Mouse (Mus musculus) heart, embryonic 14.5 days (tissue): ENCODE measurements around the gene Anp32e. TPM values are rescaled to one million over a fixed set of nuclear protein-coding genes. Genes with fewer than 3 reads are reported as not detected.
A peak's percentile ranks its signal among the peaks of the same experiment; 100 is the strongest.
"Not testable (repeated sequence)": the region's sequence is repeated elsewhere in the genome, so short reads cannot be mapped to it uniquely, and the experiment has no call there.

Source experiments
- ATAC-seq: fragments of 200-750 bp; cut with Nextera tagmentation; 2 replicates; pipeline ENCODE4 v1.8.0; 2017; ENCODE audit warnings: low read depth, moderate TSS enrichment; ENCODE audit not compliant: insufficient number of reproducible peaks, insufficient read depth, low FRiP score
- H3K27ac ChIP-seq, 2 experiments: fragments of 200-500 bp in 1 of 2; fragments of 300-500 bp in 1 of 2; sonication (generic) in 1 of 2; replicated peaks in 1 of 2; 2 replicates each; pipeline ENCODE4 v1.5.1; 2012 to 2014; ENCODE audit warnings: low read depth in 2 of 2, low read length in 2 of 2, control low read depth in 1 of 2, mild to moderate bottlenecking in 1 of 2, mixed read lengths in 1 of 2; ENCODE audit not compliant: control insufficient read depth in 1 of 2, insufficient read depth in 1 of 2
- H3K27me3 ChIP-seq: fragments of 300-500 bp; sonication (generic); 2 replicates; pipeline ENCODE4 v1.6.1; 2014; ENCODE audit warnings: mild to moderate bottlenecking, low read length, control low read depth; ENCODE audit not compliant: control insufficient read depth, insufficient read depth
- H3K36me3 ChIP-seq: fragments of 300-500 bp; sonication (generic); 2 replicates; pipeline ENCODE4 v1.6.1; 2014; ENCODE audit warnings: mild to moderate bottlenecking, control low read depth, low read length, mixed read lengths; ENCODE audit not compliant: control insufficient read depth, insufficient read depth
- H3K4me1 ChIP-seq, 2 experiments: fragments of 200-500 bp in 1 of 2; fragments of 300-500 bp in 1 of 2; sonication (generic) in 1 of 2; 2 replicates each; pipeline ENCODE4 v1.6.1; 2012 to 2014; ENCODE audit warnings: low read length in 2 of 2, control low read depth in 1 of 2, mixed read lengths in 1 of 2; ENCODE audit not compliant: control insufficient read depth in 2 of 2, insufficient read depth in 2 of 2
- H3K4me2 ChIP-seq: fragments of 300-500 bp; sonication (generic); 2 replicates; pipeline ENCODE4 v1.6.1; 2014; ENCODE audit warnings: mild to moderate bottlenecking, low read length
- H3K4me3 ChIP-seq, 2 experiments: fragments of 200-500 bp in 1 of 2; fragments of 300-500 bp in 1 of 2; sonication (generic) in 1 of 2; 2 replicates each; pipeline ENCODE4 v1.5.1; 2012 to 2014; ENCODE audit warnings: low read length in 2 of 2, mild to moderate bottlenecking in 2 of 2, control low read depth in 1 of 2, low read depth in 1 of 2, moderate library complexity in 1 of 2; ENCODE audit not compliant: control insufficient read depth in 1 of 2, insufficient read depth in 1 of 2
- H3K9ac ChIP-seq: fragments of 300-500 bp; sonication (generic); 2 replicates; pipeline ENCODE4 v1.6.1; 2014; ENCODE audit warnings: mild to moderate bottlenecking, low read length
- H3K9me3 ChIP-seq: fragments of 300-500 bp; sonication (generic); 2 replicates; pipeline ENCODE4 v1.6.1; 2016; ENCODE audit warnings: low read length, control low read depth; ENCODE audit not compliant: control insufficient read depth
- WGBS: fragments of 180-500 bp; shearing (Covaris S2); extraction: QIAGEN DNeasy Blood & Tissue Kit; methylation state at CpG from one replicate; pipeline ENCODE4 v1.1.7; 2014; 5-methylcytosine and 5-hydroxymethylcytosine counted together
- polyA plus RNA-seq: library from polyadenylated mRNA; unstranded; fragments of >200 nt; fragmentation: Nextera tagmentation; extraction: Ambion mirVana; gene quantifications from 2 replicates; pipeline ENCODE4 v1.2.1, GENCODE M21; 2014

Gene Anp32e
- polyA plus RNA-seq, 1 experiment from 2014 or later: 58.3 TPM

- no peaks in the 10 kb centered on the region for H3K9me3 ChIP-seq
- H3K27ac ChIP-seq: no peak overlapping the region
- ATAC-seq: no peak
- no peaks in the 10 kb centered on the region for H3K36me3 ChIP-seq
- H3K27me3 ChIP-seq: no peaks in the 10 kb centered on the region
- peaks cover 14 to 15% of the 10 kb centered on the region in 2 experiments for H3K4me1 ChIP-seq
- H3K9ac ChIP-seq: no peak overlapping the region
- 37% methylated on average over 4 of the region's 4 CpGs for WGBS
- H3K4me3 ChIP-seq: no peak overlapping the region
- no peak overlapping the region for H3K4me2 ChIP-seq
Observed at GRCm38 (mm10) chr3:95963681-95964080, 34.6 kb downstream of the Anp32e start.

- H3K9ac ChIP-seq: peak overlapping the region; percentile 54
- WGBS: 8% methylated on average over 7 of the region's 7 CpGs
- ATAC-seq: no peak
- no peaks in the 10 kb centered on the region for H3K27me3 ChIP-seq
- no peak overlapping the region for H3K27ac ChIP-seq
- no peaks in the 10 kb centered on the region for H3K36me3 ChIP-seq
- H3K4me2 ChIP-seq: peak overlapping the region; percentile 56
- peaks cover 15 to 18% of the 10 kb centered on the region in 2 experiments for H3K4me1 ChIP-seq
- no peaks in the 10 kb centered on the region for H3K9me3 ChIP-seq
- peak overlapping the region in 1 of 2 experiments; percentile 14; a peak in 2 of 4 replicates for H3K4me3 ChIP-seq
Observed at GRCm38 (mm10) chr3:95965518-95966451, 36.7 kb downstream of the Anp32e start.

DNA sequence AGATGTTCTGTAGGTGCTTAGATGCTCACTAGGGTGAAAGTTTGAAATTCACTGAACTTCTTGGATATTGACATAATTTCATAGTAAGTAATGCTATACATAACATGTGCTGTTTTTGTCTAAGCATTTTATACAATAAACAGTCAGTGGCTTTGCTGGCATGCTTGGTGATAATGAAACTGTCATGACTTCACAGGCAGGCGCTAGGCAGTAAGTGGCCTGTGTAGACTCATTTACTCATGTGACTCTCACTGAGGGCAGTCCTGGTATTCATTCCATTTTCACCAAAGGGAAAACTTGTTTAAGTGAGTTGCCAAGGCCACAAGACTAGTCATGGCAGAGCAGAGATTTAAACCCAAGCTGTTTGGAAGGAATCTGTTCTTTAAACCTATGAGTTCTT is 40.2 kb downstream of the Anp32e start:
- no peaks in the 10 kb centered on the region for H3K36me3 ChIP-seq
- peaks cover 9 to 17% of the 10 kb centered on the region in 2 experiments; a peak in 3 of 4 replicates for H3K4me1 ChIP-seq
- H3K27ac ChIP-seq: peak overlapping the region in 1 of 2 experiments; percentile 21; a peak in 1 of 4 replicates
- no peak overlapping the region for H3K4me2 ChIP-seq
- no peaks in the 10 kb centered on the region for H3K27me3 ChIP-seq
- no peak for ATAC-seq
- no peak overlapping the region for H3K4me3 ChIP-seq
- H3K9me3 ChIP-seq: no peaks in the 10 kb centered on the region
- WGBS: 29% methylated on average over 1 of the region's 1 CpGs
- H3K9ac ChIP-seq: 0 out of 2 replicates have a peak overlapping the region, but pooled peaks have one; percentile 11

DNA sequence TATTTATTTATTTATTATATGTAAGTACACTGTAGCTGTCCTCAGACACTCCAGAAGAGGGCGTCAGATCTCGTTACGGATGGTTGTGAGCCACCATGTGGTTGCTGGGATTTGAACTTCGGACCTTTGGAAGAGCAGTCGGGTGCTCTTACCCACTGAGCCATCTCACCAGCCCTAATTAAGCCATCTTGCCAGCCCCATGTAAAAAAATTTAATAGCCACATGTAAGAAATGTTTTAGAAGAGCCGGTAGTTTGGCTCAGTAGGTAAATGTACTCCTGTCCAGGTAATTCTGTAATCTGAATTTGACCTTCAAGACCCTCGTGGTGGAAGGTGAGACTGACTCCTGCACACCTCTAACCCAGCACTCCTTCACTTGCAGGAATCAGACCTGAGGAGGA is 41.6 kb downstream of the Anp32e start:
- peaks cover 9 to 15% of the 10 kb centered on the region in 2 experiments; a peak in 3 of 4 replicates for H3K4me1 ChIP-seq
- not testable (repeated sequence) for H3K9ac ChIP-seq, H3K4me3 ChIP-seq, H3K9me3 ChIP-seq, H3K27me3 ChIP-seq, H3K4me2 ChIP-seq, H3K36me3 ChIP-seq, ATAC-seq, H3K27ac ChIP-seq
- 80% methylated on average over 4 of the region's 7 CpGs for WGBS

DNA sequence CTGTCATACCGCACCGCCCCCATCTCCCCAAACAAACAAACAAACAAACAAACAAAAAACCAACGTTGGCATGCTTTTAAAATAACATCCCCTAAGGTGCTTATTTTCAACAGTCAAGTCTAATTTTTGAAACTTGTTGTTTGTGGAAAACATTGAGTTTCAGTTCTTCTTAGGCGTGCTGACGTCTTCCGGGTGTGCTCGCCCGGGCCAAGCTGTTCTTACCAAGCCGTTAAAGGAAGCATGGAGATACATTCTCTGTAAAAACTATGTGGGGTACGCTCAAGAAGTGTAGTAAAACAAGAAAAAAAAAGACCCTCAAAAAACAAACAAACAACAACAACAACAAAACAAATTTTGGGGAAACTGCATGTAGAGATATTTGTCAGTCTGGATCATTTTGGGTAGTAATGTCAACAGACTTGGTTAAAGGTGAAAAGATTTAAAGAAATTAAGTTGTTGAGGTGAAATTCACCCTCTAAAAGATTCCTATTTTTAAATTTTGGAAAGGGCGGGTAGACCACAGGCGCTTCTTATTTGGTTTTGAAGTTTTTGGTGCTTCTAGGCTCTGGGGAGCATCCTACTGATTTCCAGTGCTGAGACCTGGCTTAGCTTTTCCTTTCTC is 43.3 kb downstream of the Anp32e start:
- H3K4me2 ChIP-seq: peak overlapping the region; percentile 61
- peak overlapping the region; percentile 25 to 37 for H3K4me3 ChIP-seq
- no peaks in the 10 kb centered on the region for H3K9me3 ChIP-seq
- H3K27ac ChIP-seq: no peak overlapping the region
- ATAC-seq: no peak
- no peaks in the 10 kb centered on the region for H3K27me3 ChIP-seq
- no peaks in the 10 kb centered on the region for H3K36me3 ChIP-seq
- WGBS: 78% methylated on average over 12 of the region's 12 CpGs
- peaks cover 9 to 16% of the 10 kb centered on the region in 2 experiments; a peak in 2 of 4 replicates for H3K4me1 ChIP-seq
- peak overlapping the region; percentile 66 for H3K9ac ChIP-seq

DNA sequence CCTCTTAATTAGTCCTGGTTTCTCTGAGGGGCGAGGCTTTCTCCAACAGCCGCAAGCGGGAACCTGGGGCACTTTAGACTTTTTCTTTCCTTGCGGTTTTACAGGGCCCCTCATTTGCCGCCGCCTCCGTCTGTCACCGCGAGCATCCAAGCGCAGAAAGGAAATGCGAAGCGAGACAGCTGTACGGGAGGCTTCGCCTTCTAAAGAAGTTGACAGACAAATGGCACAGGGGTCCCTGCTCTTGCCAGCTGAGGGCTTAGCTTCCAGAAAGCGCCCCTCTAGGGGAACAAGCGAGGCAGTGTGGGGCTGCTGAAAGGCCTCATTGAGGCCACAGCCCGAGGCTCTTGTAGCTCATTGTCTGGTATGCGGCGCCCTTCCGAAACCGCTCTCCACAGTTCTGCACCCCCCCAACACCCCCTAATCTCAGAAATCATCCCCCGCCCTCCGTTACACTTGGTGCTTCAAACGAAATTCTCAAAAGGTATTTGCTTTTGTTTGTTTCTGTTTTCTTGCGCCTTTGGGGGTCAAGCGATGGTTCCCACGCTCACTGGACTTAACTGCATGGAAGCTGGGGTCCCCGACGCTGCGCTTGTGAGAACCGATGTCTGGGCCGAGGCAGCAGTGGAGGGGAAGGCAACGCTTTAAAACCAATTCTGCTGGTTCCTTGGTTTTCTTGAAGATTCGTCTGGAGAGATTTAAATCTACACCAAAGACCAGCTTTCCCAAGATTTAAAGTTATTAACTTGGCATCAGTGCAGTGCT is 44.0 kb downstream of the Anp32e start:
- no peaks in the 10 kb centered on the region for H3K27me3 ChIP-seq
- H3K4me1 ChIP-seq: peaks cover 12 to 19% of the 10 kb centered on the region in 2 experiments; a peak in 2 of 4 replicates
- H3K27ac ChIP-seq: 0 out of 4 replicates have a peak overlapping the region, but pooled peaks of 1 of the 2 experiments have one; percentile 21
- H3K9ac ChIP-seq: peak overlapping the region; percentile 66
- peak overlapping the region; percentile 61 for H3K4me2 ChIP-seq
- H3K36me3 ChIP-seq: no peaks in the 10 kb centered on the region
- H3K4me3 ChIP-seq: peak overlapping the region; percentile 25 to 37
- H3K9me3 ChIP-seq: no peaks in the 10 kb centered on the region
- WGBS: 10% methylated on average over 34 of the region's 34 CpGs
- ATAC-seq: no peak

DNA sequence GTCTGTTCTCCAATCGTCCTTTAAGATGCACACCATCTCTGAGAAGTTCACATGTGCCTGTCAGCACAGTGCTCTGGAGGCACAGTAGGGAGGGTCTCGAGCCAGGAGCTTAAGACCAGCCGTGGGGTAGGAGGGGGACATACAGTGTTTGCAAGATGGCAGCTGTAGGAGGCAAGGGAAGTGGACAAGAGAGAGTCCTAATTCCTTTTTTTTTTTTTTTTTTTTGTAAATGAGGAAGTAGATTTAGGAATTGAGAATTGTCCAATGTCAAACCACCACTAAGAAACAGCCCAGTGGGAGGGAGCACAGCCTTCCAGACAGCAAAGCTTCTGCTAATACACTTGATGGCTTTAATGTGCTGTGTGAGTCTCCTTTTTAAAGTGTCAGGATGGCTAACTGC is 48.0 kb downstream of the Anp32e start:
- peak overlapping the region; percentile 38 to 62; a peak in 3 of 4 replicates for H3K27ac ChIP-seq
- no peaks in the 10 kb centered on the region for H3K9me3 ChIP-seq
- 66% methylated on average over 3 of the region's 3 CpGs for WGBS
- no peak for ATAC-seq
- no peak overlapping the region for H3K9ac ChIP-seq
- H3K27me3 ChIP-seq: no peaks in the 10 kb centered on the region
- no peak overlapping the region for H3K4me2 ChIP-seq
- H3K4me3 ChIP-seq: no peak overlapping the region
- peaks cover 8 to 23% of the 10 kb centered on the region in 2 experiments; a peak in 2 of 4 replicates for H3K4me1 ChIP-seq
- no peaks in the 10 kb centered on the region for H3K36me3 ChIP-seq
